ENCODE assay signal across 14 mouse cellular contexts in genomic region chr12:75551671-75552070, GRCm38 (mm10).
"Had no signal": no experiment of that assay in that cellular context is flagged by ENCODE, and none has a peak within 500 bp of the region (broad histone marks: within the 10 kb centered on the region; RNA-seq: fewer than 3 reads in every experiment).

No protein-coding gene starts in this region.

- H3K4me1 ChIP-seq: neural tube, embryonic 12.5 days had no signal

- H3K9me3 ChIP-seq: lung, embryonic 15.5 days; megakaryocyte, embryonic 14.5 days; midbrain, embryonic 13.5 days; midbrain, embryonic 15.5 days; neural tube, embryonic 12.5 days; stomach, embryonic 15.5 days had no signal

- H3K4me3 ChIP-seq: lung, embryonic 15.5 days; megakaryocyte, embryonic 14.5 days; midbrain, embryonic 13.5 days; midbrain, embryonic 15.5 days; neural tube, embryonic 12.5 days; stomach, embryonic 15.5 days had no signal

- H3K4me2 ChIP-seq: lung, embryonic 15.5 days; midbrain, embryonic 13.5 days; midbrain, embryonic 15.5 days; neural tube, embryonic 12.5 days; stomach, embryonic 15.5 days had no signal

- H3K27me3 ChIP-seq: lung, embryonic 15.5 days; megakaryocyte, embryonic 14.5 days; midbrain, embryonic 13.5 days; midbrain, embryonic 15.5 days; neural tube, embryonic 12.5 days; stomach, embryonic 15.5 days had no signal

- DNase-seq: lung, adult 2 months; right cerebral cortex, postnatal 14 days; thymus, adult 2 months; thymus, postnatal 25 days; thymus, postnatal 4 days had no signal

- H3K27ac ChIP-seq: lung, embryonic 15.5 days; macrophage; midbrain, embryonic 13.5 days; midbrain, embryonic 15.5 days; neural tube, embryonic 12.5 days; stomach, embryonic 15.5 days; stomach, postnatal 0 days had no signal

- H3K9ac ChIP-seq: lung, embryonic 15.5 days; midbrain, embryonic 13.5 days; midbrain, embryonic 15.5 days; neural tube, embryonic 12.5 days; stomach, embryonic 15.5 days had no signal

- ATAC-seq: lung, postnatal 0 days; midbrain, embryonic 13.5 days; midbrain, embryonic 15.5 days had no signal

- H3K36me3 ChIP-seq: lung, embryonic 15.5 days; midbrain, embryonic 13.5 days; midbrain, embryonic 15.5 days; stomach, embryonic 15.5 days had no signal
